Mouse (Mus musculus) kidney, postnatal 10 days (tissue): Measurements from ENCODE around the gene Upk2.
A peak's percentile ranks its signal among the peaks of the same experiment; 100 is the strongest.
"Not testable (repeated sequence)": the region's sequence is repeated elsewhere in the genome, so short reads cannot be mapped to it uniquely, and the experiment has no call there.

ENCODE experiments used
- DNase-seq: peaks from one replicate; pipeline ENCODE4 v3.0.0; 2021; ENCODE audit warnings: mixed read lengths

Gene Upk2

GRCm38 (mm10) chr9:44457035-44457742, 2.4 kb upstream of the Upk2 start:
- peak; percentile 35 for DNase-seq

DNA sequence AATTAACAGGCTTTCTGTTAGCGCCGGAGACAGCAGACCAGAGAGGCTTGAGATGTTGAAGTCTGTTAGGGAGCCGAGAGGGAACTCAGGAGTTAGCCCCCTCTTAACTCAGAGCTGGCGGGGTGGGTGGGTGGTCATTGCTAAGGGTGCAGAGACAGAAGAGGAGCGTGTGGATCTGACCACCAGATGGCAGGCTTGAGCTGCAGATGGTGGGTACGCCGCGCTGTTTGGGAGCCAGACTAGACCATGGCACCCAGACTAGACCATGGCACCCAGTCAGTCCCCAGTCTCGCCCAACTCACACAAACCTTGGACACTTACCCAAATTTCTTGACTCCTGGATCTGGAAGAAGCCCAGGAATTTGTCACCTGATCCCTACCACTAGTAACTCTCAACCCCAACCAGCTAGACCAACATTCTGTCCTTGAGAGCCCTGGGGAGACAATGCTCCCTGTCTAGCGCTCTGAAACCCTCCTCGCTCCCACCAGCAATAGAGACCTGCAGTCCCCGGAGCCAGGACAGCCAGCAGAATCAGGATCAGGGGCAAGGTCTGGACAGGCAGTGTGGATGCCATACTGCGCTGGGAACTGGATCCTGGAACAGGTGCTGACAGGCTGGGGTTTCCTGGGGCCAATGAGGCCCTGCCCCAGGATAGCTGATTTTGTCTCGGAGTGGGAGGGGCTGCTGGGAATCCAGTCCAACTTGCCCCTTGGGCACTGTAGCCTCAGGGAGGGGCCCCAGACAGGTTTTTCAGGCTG, 465 bp downstream of the Upk2 start:
- peak; percentile 93 for DNase-seq

DNA sequence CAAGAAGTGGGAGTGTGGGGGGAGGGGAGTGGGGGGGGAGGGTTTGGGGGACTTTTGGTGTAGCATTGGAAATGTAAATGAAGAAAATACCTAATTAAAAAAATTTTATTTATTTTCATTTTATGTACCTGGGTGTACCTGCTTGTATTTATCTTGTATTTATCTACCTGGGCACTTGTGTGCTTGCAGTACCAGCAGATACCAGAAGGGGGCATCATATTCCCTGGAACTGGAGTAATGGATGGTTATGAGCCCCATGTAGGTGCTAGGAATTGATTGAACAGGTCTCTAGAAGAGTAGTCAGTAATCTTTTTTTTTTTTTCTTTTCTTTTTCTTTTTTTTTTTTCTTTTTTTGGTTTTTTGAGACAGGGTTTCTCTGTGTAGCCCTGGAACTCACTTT, 4.4 kb downstream of the Upk2 start:
- DNase-seq = no peak

DNA sequence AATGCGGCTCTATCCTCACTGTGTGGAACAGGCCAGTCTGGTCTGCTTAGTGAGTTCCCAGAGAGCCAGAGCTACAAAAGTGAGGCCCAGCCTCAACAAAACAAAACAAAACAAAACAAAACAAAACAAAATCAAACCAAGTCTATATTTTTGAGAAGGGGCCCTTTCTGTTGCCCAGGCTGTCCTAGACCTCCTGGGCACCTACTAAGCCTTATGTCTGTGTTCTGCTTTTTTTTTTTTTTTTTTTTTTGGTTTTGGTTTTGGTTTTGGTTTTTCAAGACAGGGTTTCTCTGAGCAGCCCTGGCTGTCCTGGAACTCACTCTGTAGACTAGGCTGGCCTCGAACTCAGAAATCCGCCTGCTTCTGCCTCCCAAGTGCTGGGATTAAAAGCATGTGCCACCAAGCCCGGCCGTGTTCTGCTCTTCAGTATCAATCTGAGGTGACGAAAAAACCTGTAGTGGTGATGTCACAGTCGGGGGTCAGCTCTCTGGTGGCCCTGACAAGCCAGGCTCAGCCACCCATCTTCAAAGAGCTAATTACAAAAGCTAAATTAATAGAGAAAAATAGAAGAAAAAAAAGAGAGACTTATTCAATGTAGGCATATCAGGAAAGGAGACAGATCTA, 10.3 kb downstream of the Upk2 start:
- DNase-seq = not testable (repeated sequence)

DNA sequence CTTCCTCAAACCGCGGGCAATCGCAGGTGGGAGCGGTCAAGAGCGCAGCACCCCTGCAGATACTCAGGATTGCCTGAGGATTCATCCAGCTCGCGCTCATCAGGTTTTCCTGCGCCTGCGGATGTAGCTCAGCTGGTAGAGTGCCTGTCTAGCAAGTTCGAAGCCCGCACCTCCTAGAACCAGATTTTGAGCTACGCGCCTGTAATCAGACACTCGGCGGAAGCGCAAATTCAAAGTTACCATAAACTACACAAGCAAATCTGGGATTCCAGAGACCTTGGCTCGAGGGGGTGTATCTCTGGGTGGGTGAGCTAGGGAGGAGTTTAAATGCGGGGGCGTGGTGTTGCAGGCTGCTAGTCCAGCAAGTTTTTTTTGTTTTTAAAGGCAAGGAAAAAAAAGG, 13.8 kb downstream of the Upk2 start, which contains the start of gene Foxr1:
Gene Foxr1 (minus strand): TSS at position 176 of the 400 bp plus-strand sequence.
- DNase-seq = no peak

GRCm38 (mm10) chr9:44435747-44436146, 19.0 kb downstream of the Upk2 start:
- DNase-seq = no peak

DNA sequence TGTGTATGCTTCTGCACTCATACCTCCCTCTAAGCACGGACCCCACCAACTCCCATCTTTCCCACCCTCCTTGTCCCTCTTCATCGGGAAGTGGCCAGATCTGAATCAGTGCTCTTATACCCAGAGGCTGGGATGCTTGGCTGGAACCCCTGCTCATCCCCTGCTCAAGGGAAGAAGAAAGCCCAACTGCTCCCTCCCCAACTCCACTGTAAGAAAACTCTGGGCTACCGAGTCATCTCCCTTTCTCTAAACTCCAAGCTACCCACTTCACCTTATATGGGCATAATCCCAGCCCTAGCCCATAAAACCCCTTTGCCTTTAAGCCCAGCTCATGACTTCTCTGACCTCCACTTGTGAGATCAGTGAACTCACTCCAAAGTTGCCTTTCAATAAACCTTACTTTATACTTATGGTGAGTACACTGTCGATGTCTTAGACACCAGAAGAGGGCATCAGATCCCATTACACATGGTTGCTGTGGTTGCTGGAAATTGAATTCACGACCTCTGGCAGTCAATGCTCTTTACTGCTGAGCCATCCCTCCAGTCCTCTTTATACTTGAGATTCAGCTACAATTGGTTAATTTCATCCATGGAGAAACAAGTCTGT, 22.1 kb downstream of the Upk2 start:
- DNase-seq = no peak

DNA sequence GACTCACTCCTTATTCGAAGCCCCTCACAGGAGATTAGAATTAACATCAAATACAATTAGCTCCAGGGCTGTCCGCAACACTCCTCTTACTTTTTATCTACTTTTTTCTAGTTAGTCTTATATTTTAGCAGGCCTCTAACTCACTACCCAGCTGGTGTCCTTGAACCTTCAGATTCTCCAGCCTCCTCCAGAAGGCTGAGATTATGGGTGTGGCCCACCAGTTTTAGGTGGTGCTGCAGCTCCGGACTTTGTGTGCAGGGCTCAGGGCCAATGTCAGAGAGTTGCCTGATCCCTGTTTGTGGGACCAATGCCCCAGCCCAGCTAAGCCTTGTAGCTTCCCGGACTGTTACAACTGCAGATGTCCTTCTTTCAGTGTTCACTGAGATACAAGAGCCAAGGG, 31.2 kb downstream of the Upk2 start:
- no peak for DNase-seq

GRCm38 (mm10) chr9:44420280-44420898, 34.4 kb downstream of the Upk2 start:
- no peak for DNase-seq

GRCm38 (mm10) chr9:44419730-44420129, 35.0 kb downstream of the Upk2 start:
- not testable (repeated sequence) for DNase-seq

DNA sequence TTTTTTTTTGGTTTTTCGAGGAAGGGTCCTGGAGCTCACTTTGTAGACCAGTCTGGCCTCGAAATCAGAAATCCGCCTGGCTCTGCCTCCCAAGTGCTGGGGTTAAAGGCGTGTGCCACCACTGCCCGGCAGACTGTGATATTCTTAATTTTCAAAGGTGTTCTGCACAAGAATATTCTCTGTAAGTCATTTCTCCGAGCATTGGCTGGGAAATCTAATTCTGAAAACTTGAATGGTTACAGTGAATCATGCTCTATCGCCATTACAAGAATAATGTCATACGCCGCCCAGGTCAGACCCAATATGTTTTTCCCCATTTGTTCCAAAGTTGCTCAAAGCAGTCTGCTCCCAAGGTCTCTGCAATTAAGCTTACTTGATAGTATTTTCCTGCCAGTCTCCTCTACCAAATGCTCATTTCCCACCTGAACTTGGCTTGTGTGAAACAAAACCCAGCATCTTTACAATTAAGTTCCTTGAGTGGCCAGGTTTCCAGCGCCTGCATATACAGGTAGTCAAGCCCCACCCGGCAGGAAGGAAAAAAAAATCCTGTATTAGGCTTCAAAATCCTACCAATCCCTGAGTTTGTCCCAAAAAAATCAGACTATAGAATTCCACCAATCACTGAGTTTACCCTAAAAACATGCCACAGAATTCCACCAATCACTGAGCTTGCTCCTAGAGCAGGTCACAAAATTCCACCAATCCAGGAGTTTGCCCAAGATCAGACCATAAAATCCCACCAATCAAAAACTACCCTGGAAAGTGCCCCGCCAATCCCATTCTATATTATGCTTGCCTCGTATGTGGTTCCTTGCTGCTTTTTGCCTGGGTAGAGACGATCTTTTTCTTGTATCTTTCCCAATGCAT, 36.0 kb downstream of the Upk2 start, which contains the start of gene Ccdc84:
Gene Ccdc84 (minus strand): TSS at position 51 of the 867 bp plus-strand sequence.
- DNase-seq = no peak

DNA sequence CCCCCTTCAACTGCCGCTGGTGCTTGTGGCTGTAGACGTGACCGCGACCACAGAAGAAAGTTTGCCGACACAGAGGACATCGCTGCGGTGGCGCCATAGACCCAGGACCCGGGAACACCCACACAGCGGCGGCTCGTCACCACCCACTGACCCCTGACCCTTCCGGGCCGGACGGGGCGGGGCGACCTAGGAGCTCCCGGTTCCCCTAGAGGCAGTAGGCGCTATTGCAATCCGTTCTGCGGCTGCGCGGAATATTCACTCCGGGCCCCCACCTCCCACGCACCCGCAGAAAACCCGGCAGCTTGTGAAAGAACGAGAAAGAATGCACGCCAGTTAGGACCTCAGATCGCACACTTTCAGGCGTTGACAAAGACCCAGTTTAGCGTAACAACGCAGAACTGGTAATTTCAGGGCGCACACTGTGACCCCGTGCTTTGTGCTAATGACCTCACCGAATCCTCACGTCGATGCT, 36.8 kb downstream of the Upk2 start:
- peak; percentile 98 for DNase-seq

DNA sequence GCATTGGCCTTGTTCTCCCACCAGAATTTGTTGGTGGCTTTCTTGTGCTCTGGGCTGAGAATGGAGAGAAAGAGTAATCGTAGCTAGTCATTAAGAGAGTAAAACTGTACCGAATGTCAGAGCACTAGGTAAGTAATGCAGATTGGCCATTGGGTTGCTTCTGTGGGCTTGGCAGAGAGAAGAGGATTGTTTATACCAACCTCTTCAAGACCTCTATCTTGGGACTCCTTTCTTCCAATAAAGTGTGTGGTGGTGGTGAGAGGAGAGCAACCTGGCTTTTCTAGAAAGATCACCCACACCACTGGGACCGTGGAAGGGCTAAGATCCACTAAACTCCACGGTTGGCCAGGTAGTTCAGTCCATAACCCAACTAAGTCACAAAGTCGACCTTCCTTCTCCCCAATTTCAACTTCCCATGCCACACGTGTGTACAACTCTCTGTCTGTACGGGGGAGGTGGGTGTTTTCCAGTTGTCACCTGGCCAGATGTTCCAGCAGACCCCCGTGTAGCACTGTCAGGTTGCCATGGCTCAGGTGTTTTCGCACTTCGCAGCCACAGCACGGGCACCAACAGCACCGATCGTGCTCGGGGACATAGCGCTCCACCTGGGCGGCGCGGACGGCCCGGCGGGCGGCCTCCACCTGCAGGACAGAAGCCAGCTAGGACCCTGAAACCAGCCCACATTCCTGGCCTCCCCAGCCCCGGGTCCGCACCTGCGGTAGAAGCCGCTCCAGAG, 37.5 kb downstream of the Upk2 start:
- no peak for DNase-seq

GRCm38 (mm10) chr9:44412781-44413180, 42.0 kb downstream of the Upk2 start:
- DNase-seq = no peak

DNA sequence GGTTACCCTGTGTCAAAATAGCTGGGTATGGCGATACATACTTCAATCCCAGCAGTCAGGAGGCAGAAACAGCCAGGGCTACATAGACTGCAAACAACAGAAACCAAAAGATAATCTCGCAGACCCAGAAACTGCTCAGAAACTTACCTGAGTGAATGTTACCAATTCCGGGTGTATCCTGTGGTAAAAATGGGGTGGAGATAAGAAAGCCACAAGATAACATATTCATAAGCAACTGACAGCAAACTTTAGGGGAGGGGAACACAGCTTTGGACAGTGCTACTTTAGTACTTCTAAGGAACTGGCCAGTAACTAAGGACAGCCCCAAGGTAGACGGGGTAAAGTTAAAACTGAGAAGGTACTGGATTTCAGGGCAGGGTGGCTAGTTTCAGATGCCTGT, 42.5 kb downstream of the Upk2 start:
- no peak for DNase-seq

GRCm38 (mm10) chr9:44411601-44412130, 43.1 kb downstream of the Upk2 start:
- no peak for DNase-seq

- no peak for DNase-seq
These were observed 44.0 kb downstream of the Upk2 start for GRCm38 (mm10) chr9:44410647-44411336.

DNA sequence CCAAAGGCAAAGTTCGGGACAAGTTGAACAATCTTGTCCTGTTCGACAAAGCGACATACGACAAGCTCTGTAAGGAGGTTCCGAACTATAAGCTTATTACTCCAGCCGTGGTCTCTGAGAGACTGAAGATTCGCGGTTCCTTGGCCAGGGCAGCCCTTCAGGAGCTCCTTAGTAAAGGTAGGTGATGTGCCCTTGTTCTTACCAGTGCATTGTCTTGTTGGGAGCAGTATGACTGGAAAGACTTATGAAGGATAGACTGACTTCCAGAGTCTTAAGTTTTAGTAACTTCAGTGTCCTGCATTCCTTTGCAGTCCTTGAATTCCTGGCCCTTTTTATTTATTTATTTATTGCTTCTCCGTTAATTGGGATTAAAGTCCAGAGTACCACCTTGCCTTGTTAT, 46.1 kb downstream of the Upk2 start:
- not testable (repeated sequence) for DNase-seq

- no peak for DNase-seq
These were observed 47.1 kb downstream of the Upk2 start for GRCm38 (mm10) chr9:44407752-44408097.
